Mouse (Mus musculus) cerebral cortex, adult 2 months (tissue): ENCODE measurements around the gene Gm45213.

ENCODE experiments used
- WGBS: fragments of 180-500 bp; shearing (Covaris S2); methylation state at CpG from one replicate; pipeline ENCODE4 v1.1.7; 2018; 5-methylcytosine and 5-hydroxymethylcytosine counted together

Gene Gm45213

GRCm38 (mm10) chr7:66106581-66107056 is 63.2 kb downstream of the Gm45213 start:
- 34% methylated on average over 7 of the region's 7 CpGs for WGBS

GRCm38 (mm10) chr7:66107206-66107605 is 63.8 kb downstream of the Gm45213 start:
- WGBS = 77% methylated on average over 11 of the region's 11 CpGs

GRCm38 (mm10) chr7:66107930-66108329 is 64.5 kb downstream of the Gm45213 start:
- WGBS = 10% methylated on average over 7 of the region's 7 CpGs

- under 1% methylated on average over 120 of the region's 123 CpGs for WGBS
Measured at GRCm38 (mm10) chr7:66108961-66109854, 65.8 kb downstream of the Gm45213 start, which contains the start of gene Chsy1. Chsy1 (plus strand) TSS chr7:66109515.

- WGBS = 2% methylated on average over 77 of the region's 77 CpGs
Measured at GRCm38 (mm10) chr7:66109855-66110635, 66.6 kb downstream of the Gm45213 start.

GRCm38 (mm10) chr7:66110636-66111112 is 67.3 kb downstream of the Gm45213 start:
- 11% methylated on average over 10 of the region's 10 CpGs for WGBS

- 58% methylated on average over 10 of the region's 10 CpGs for WGBS
Measured at GRCm38 (mm10) chr7:66111211-66111610, 67.8 kb downstream of the Gm45213 start.
